In the genomic region with DNA sequence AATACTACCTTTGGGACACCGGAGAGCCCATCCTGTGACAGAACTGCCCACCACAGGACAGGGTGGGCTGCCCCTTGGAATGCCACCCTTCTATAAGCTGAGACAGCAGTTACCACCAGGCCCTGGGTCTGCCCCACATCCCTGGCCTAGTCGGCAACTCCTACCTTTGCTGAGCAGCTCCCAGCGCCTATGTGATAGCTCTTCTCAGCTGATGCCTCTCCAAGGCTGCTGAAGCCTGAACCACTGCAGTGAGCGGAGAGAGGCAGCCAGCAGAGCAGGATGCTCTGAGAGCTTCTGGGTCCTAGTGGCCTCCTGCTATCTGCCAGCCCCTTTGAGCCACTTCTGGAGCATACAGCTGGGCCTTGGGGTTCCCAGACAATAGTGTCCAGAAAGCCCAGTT, we compare ENCODE assay signal across 10 mouse cellular contexts. TPM values are rescaled to one million over a fixed set of nuclear protein-coding genes. Genes with fewer than 3 reads are reported as not detected.
DNase-seq lines count a peak whose midpoint lies in the region; ATAC-seq and TF ChIP-seq lines count a peak whose summit lies in the region.
"Had no signal": no experiment of that assay in that cellular context is flagged by ENCODE, and none has a peak within 500 bp of the region (broad histone marks: within the 10 kb centered on the region; RNA-seq: fewer than 3 reads in every experiment).

Gene Gpr61 (minus strand): TSS at position 227 of the 400 bp plus-strand sequence.

- no peak for TF ChIP-seq CTCF in midbrain, postnatal 0 days (IDR thresholded peaks at IDR 0.05)

- DNase-seq in cerebellum, postnatal 10 days: no peak
- DNase-seq in embryonic facial prominence, embryonic 10.5 days (ENCODE audit: low spot score): no peak
- peak; percentile 55 for DNase-seq in layer of hippocampus, adult 9-10 months (ENCODE audit: low spot score)
- peak; percentile 78 for DNase-seq in midbrain, postnatal 0 days (ENCODE audit: low spot score)
- DNase-seq in embryo, embryonic 10 days (ENCODE audit: low spot score): no peak
- DNase-seq in limb, embryonic 10.5 days (ENCODE audit: low spot score): no peak
- no peak for DNase-seq in thymus, postnatal 14 days

- no peaks in the 10 kb centered on the region for H3K9me3 ChIP-seq in embryonic facial prominence, embryonic 10.5 days
- H3K9me3 ChIP-seq in midbrain, postnatal 0 days (ENCODE audit: low read length): no peaks in the 10 kb centered on the region
- no peaks in the 10 kb centered on the region for H3K9me3 ChIP-seq in limb, embryonic 10.5 days (replicated peaks)

- H3K27me3 ChIP-seq in embryonic facial prominence, embryonic 10.5 days (replicated peaks; ENCODE audit: low read depth, poor library complexity, severe bottlenecking): no peaks in the 10 kb centered on the region
- H3K27me3 ChIP-seq in midbrain, postnatal 0 days (ENCODE audit: insufficient read depth, low read length): no peaks in the 10 kb centered on the region
- no peaks in the 10 kb centered on the region for H3K27me3 ChIP-seq in limb, embryonic 10.5 days (ENCODE audit: low read depth, poor library complexity, severe bottlenecking)

- H3K4me1 ChIP-seq in embryonic facial prominence, embryonic 10.5 days: peaks cover 20% of the 10 kb centered on the region
- peaks cover 23% of the 10 kb centered on the region; the same call in 1 of the 2 replicates for H3K4me1 ChIP-seq in midbrain, postnatal 0 days (ENCODE audit: insufficient read depth, low read length)
- H3K4me1 ChIP-seq in limb, embryonic 10.5 days: peaks cover 19% of the 10 kb centered on the region; the same call in 1 of the 2 replicates

- ATAC-seq in cerebellum, adult (ENCODE audit: insufficient number of reproducible peaks, low FRiP score, low TSS enrichment): peak; percentile 74
- ATAC-seq in midbrain, postnatal 0 days (ENCODE audit: low FRiP score): peak; percentile 67

- H3K4me2 ChIP-seq in midbrain, postnatal 0 days (ENCODE audit: low read depth, low read length, poor library complexity, severe bottlenecking): peak within 1 kb of the TSS; percentile 59

- WGBS in embryonic facial prominence, embryonic 10.5 days: 48% methylated on average over 4 of the region's 4 CpGs
- WGBS in midbrain, postnatal 0 days: 40% methylated on average over 4 of the region's 4 CpGs
- WGBS in limb, embryonic 10.5 days: 47% methylated on average over 4 of the region's 4 CpGs

- H3K9ac ChIP-seq in midbrain, postnatal 0 days (replicated peaks; ENCODE audit: low read length, poor library complexity, severe bottlenecking): peak within 1 kb of the TSS; percentile 72
- H3K9ac ChIP-seq: liver, embryonic 14.5 days had no signal

- H3K36me3 ChIP-seq in embryonic facial prominence, embryonic 10.5 days (replicated peaks): peaks cover 3% of the 10 kb centered on the region; the same call in 1 of the 2 replicates
- peaks cover 5% of the 10 kb centered on the region; the same call in 1 of the 2 replicates for H3K36me3 ChIP-seq in midbrain, postnatal 0 days (ENCODE audit: insufficient read depth, low read length)
- H3K36me3 ChIP-seq in limb, embryonic 10.5 days: no peaks in the 10 kb centered on the region

- peak within 1 kb of the TSS; percentile 40; the same call in 1 of the 2 replicates for H3K27ac ChIP-seq in embryonic facial prominence, embryonic 10.5 days (replicated peaks)
- peak within 1 kb of the TSS; percentile 70 for H3K27ac ChIP-seq in midbrain, postnatal 0 days (ENCODE audit: low read depth, low read length)
- H3K27ac ChIP-seq in limb, embryonic 10.5 days: no peak within 1 kb of the TSS
- H3K27ac ChIP-seq: liver, embryonic 14.5 days had no signal

- no peak within 1 kb of the TSS for H3K4me3 ChIP-seq in embryonic facial prominence, embryonic 10.5 days
- H3K4me3 ChIP-seq in midbrain, postnatal 0 days (ENCODE audit: low read depth, low read length): peak within 1 kb of the TSS; percentile 42
- H3K4me3 ChIP-seq in limb, embryonic 10.5 days: no peak within 1 kb of the TSS

RNA-seq across cellular contexts. Expression of gene Gpr61, which starts in this region (rescaled TPM):
- 0.30 and 0.36 TPM in 2 replicates for polyA plus RNA-seq in embryonic facial prominence, embryonic 10.5 days (2016; fragmentation: Nextera tagmentation; extraction: Ambion mirVana)
- total RNA-seq in midbrain, postnatal 0 days (2014; rRNA removed): 12.2 and 12.8 TPM in 2 replicates
- 7.8 and 8.4 TPM in 2 replicates for polyA plus RNA-seq in midbrain, postnatal 0 days (2015; fragmentation: Nextera tagmentation; extraction: Ambion mirVana)
- 0.08 TPM in 1 of 2 replicates, not detected in the other for polyA plus RNA-seq in limb, embryonic 10.5 days (2016; fragmentation: Nextera tagmentation; extraction: Ambion mirVana)
- total RNA-seq: heart, postnatal 10 days had no signal

Comparison
In these comparisons a context has a peak if more than half of its experiments do, and no peak if none do; other contexts are left out.
1. DNase-seq: peak in layer of hippocampus, adult 9-10 months (single experiment) and midbrain, postnatal 0 days (single experiment); none in cerebellum, postnatal 10 days (0 of 2), embryonic facial prominence, embryonic 10.5 days (single experiment), embryo, embryonic 10 days (single experiment), limb, embryonic 10.5 days (single experiment) and thymus, postnatal 14 days (single experiment).